Mouse (Mus musculus) embryonic stem cell, embryonic (primary cell): ENCODE results near the gene Camk2d.

Experiments used
- CTCF ChIA-PET, 4 experiments: fragments of 300-600 bp in 2 of 4; fragments of 350-600 bp in 2 of 4; sonication (Branson Sonifier 250); formaldehyde crosslinking; loops; one replicate each; lab custom pipeline; 2022; ENCODE audit warnings: inconsistent platforms in 2 of 4; lab: Charles Lee
- POLR2A ChIA-PET, 4 experiments: fragments of 300-600 bp in 2 of 4; fragments of 350-600 bp in 2 of 4; sonication (Branson Sonifier 250); formaldehyde crosslinking; loops; one replicate each; lab custom pipeline; 2022; ENCODE audit warnings: antibody characterized with exemption in 4 of 4, inconsistent platforms in 1 of 4; lab: Charles Lee

Gene Camk2d

DNA sequence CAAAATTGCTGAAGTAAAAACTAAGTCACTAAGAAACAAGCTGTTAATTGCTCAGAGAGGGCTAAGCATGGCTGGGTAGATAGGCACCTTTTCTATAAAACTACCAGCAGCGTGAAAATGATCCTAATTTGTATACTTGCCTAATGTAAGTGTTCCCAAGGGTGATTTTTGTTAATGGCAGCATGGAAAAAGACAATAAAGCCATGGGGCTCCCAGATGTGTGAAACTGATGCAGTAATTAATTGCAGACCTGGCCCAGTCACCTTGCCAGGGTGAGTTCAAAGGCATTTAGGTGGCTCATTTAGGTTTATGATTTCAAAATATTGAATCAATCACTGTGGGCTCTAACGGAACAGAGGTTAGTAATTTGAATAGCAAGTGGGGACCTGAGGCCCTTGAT is 230.1 kb downstream of the Camk2d start:
- ChIA-PET CTCF (interaction anchor here in 1 of 4 experiments (0.6 kb wide), 1 partner anchor 605 kb away, joined by 3 read pairs; no protein-coding TSS in a partner anchor), POLR2A (no interaction called here)

DNA sequence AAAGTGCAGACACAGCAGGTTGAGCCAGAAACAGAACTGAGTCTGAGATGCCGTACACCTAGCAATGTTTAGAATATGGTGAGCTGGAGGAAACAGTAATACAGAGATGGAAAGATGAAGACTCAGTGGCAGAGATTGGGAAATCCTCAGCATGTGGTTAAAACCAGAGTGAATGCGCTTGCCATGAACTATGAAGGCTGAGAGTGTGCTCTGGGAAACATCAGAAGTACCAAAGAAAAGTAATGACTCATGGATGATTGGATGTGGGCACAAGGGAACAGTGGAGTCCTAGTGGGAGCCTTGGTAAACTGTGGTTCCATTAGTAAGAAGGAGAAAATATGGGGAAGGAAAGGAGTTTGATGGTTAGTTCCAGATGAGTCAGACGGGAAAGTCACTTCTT is 231.8 kb downstream of the Camk2d start:
- ChIA-PET CTCF (no interaction called here), POLR2A (no interaction called here)

DNA sequence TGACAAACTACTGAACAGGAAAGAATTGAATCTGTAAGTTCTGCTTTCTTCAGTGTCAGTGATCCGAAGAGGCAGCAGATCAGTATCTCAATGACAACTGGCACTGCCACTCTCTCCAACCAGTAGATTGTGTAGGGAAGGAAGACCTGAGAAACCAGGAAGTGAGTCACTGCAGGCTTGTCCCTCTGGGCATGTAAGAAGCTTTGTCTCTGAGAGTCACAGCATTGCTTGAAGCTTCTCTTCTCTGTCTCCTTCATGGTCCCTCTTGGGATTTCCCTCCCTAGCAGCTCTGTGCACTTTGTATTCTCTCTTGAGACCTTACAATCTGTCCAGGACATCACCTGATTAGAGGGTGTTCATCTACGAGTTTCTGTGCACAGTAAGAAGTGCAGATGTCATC is 233.7 kb downstream of the Camk2d start:
- ChIA-PET POLR2A (interaction anchor here in 1 of 4 experiments (0.6 kb wide), 1 partner anchor 199 kb away, joined by 3 read pairs; no protein-coding TSS in a partner anchor), CTCF (interaction anchor here in 1 of 4 experiments (0.9 kb wide), 1 partner anchor 13 kb away, joined by 3 read pairs; no protein-coding TSS in a partner anchor)

DNA sequence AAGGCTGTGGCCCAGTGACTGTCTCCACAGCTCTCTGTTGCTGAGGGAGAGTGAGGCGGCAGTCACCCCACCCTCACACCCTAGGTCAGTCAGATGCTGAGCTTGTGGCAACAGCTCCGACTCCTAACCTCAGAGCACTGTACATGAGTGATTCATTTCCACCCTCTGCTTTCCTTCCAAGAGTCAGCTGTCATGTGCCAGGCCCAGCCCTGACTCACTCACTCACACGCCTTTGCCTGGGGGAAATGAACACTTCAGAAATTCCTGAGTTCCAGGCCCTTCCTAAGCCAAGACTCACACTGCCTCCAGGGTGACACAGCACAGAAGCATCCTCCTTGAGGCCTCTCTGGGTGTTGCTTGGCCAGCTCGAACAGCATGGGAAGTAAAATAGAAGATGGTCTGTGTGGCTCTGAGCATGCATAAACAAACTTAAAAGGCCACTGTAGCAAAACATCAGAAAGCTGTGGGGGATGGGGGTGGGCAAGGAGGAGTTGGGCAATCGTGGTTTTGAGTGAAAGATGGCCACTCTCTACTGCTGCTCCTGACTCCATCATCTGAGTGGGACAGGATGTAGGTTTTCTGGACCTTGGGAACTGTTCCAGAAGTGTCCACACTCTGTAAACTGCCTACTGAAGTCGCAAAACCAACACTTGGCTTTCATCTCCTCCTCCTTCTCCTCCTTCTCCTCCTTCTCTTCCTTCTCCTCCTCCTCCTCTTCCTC is 235.5 kb downstream of the Camk2d start:
- ChIA-PET CTCF (no interaction called here), POLR2A (interaction anchor here in 1 of 4 experiments (1.1 kb wide), 1 partner anchor 10 kb away, joined by 3 read pairs; no protein-coding TSS in a partner anchor)

DNA sequence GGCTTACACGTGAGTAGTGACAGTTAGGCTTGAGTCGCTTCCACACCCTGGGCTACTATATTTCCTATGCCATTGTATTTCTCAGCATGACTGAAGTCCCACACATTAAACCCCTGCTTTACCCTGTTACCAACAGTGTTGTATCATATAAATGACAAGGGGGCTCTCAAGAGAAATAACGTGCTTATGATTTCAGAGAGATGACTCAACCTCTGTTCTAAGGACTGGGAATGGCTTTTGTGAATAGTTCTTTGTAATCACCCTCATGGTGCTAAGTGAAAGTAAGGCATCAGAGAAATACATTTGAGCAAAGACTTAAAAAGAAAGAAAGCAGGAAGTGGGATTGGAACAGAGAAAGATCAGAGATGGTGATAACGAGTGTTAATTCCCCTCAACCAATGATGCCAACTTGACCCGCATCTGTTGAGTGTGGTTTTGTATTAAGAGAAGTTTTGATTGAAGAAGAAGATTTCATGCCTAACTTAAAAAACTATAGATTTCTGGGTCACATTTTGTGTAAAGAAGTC is 238.6 kb downstream of the Camk2d start:
- CTCF ChIA-PET = no interaction called here
- POLR2A ChIA-PET = no interaction called here

DNA sequence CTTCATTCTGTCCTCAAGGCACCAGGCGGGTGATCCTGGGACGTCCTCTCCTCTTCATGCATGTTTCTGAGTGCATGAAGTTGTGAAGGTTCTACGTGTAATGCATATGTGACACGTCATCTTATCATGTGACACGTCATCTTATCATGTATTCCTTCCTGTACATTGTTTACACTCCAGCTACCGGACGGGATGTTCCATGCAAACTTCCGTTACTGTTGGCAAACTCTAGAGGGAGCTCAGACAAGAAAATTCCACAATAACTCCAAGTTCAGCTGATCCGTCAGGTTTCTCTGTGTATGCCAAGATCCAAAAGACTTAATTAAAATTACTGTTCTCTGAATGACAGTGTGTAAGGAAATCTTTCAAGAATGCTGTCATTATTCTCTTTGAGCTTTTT is 246.7 kb downstream of the Camk2d start:
- ChIA-PET POLR2A (no interaction called here), CTCF (interaction anchor here in 2 of 4 experiments (0.7 to 1.4 kb wide), 4 partner anchors 13 to 1080 kb away, joined by 3 to 4 read pairs (median 3); no protein-coding TSS in a partner anchor)

DNA sequence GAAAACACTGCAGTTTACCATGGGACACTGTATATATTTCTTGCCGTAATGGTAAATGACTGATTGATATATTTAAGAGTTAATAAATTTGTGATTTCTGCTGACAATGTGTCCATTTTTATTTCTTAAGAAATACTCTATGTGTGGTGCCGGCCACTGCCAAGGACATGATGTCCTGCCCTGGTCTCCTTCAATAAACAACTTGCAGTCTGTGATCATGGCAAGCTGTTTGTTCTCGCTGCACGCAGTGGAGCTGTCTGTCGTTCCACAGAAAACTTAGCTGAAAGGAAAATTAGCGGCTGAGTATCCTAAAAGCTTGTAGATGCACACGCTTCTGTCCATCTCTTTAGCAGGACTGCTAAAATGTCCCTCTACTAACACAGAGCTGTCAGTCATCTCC is 248.7 kb downstream of the Camk2d start:
- ChIA-PET POLR2A (no interaction called here), CTCF (no interaction called here)

DNA sequence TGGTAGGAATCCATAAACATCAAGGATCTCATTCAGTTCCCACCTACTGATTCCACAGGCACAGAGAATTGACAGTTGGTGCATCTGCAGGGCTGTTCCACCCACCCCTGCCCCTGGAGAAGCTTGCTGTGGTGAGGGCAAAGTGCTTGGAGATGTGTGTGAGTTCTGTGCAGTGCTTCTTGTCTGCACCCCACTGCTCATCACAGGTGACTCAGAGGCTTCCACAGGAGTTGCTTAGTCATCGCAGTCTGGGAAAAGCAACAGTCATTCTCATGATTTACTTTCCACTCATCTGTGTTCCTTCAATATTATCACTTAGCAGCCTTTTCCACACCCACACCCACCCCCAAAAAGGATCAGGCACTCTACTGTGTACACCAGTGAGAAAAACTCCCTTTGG is 252.0 kb downstream of the Camk2d start:
- CTCF ChIA-PET = no interaction called here

DNA sequence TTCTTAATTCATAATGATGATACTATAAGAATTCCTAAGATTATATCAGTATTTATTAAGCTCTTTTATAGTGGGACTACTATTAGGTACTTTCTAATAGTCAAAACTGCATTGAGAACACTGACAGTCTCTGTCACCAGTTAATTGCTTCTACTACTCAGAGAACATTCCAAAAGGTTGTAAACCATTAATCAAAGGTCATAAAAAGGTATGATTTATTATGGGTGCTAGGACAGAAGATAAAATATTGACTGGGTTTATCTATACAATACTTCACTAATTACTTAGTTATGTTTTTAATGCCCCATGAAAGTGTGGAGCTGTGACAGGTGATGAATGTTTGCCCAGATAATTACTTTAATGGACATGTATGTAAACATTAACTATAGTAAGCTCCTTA is 264.3 kb downstream of the Camk2d start:
- ChIA-PET POLR2A (no interaction called here), CTCF (no interaction called here)

More for the DNA sequence above, 252.0 kb downstream of the Camk2d start:
- POLR2A ChIA-PET = no interaction called here

DNA sequence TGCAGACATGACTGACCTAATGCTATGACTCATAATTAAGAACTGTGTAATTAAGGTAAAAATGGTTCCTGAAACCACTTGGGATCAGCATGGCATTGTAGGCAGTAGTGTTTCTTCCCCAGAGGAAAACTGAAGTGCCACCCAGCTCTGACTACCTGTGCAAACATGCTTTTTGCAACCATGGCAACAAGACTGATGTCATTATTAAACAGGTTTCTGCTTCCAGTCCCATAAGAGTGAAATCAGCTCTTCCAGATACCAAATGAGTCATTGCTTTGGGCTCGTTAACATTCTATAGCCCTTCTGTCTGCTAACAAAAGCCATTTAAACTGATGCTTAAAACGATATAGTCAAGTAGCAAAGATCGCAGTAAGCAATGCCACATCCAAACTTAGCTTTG is 273.5 kb downstream of the Camk2d start:
- ChIA-PET CTCF (no interaction called here), POLR2A (no interaction called here)

DNA sequence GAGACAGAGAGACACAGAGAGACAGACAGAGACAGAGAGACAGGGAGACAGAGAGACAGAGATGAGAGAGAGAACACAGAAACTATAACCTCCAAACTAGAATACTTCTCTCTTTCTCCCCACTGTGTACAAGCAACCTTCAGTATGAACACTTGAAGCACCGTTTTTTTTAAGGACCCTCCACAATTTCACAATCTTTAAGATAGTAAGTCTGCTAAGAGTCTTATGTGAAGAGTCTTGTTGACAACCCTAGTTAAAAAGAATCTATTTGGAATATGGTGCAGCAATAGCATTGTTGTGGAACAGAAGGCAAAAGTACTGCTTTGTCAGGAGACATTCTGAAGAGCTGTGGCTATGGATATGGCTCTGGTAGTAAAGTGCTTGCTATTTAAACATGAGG is 274.6 kb downstream of the Camk2d start:
- ChIA-PET CTCF (no interaction called here), POLR2A (no interaction called here)

DNA sequence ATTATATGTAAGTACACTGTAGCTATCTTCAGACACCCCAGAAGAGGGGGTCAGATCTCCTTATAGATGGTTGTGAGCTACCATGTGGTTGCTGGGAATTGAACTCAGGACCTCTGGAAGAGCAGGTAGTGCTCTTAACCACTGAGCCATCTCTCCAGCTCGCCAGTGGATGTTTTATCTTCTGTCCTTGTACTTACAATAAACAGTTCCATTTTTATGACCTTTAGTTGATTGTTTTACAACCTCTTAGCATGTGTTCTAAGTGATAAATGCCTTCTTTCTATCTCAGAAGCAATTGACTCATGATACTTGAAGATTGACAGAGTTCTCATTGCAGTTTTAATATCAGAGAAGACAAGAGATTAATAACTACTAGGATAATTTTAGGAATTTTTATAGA is 282.1 kb downstream of the Camk2d start:
- ChIA-PET CTCF (no interaction called here), POLR2A (no interaction called here)

DNA sequence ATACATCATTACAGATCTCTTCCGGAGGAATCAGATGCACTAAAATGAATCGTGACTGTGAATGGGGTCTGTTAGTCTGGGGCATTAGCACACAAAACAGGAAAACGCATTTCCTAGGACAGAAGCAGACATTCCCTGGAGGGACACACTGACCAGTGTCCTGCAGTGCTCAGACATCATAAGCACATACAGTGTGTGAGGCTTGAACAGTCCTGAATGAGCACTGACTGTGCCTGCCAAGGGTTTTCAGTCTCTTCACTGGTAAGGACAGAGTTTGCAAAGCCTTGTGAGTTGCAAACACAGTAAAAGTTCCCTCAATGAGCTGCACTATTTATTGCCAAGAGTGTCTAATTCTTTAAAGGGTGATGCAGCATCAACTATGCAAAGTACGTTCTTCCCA is 290.0 kb downstream of the Camk2d start:
- POLR2A ChIA-PET = no interaction called here

DNA sequence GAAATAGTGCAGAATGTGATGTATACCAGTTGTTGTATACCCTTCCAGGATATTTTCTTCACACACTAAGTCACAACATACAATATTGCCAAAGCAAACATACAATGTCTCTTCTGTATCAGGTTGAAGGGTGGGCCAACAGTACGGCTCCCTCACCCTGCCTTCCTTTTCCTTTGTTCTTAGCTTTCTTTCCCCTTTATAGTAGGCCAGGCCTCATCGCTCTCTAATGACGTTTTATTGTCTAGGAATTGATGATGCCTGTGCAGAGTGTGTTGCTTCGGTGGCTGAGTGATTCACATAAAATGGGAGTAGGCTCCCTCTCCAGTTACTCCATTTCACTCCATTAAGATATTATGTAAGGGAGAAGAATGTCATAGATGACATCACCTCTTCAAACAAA is 290.5 kb downstream of the Camk2d start:
- ChIA-PET POLR2A (no interaction called here), CTCF (no interaction called here)

More for the DNA sequence above, 290.0 kb downstream of the Camk2d start:
- CTCF ChIA-PET = no interaction called here
